Mouse (Mus musculus) forebrain, embryonic 15.5 days (tissue): ENCODE measurements around the gene Plin5. TPM values are rescaled to one million over a fixed set of nuclear protein-coding genes. Genes with fewer than 3 reads are reported as not detected.
"Not testable (repeated sequence)": the region's sequence is repeated elsewhere in the genome, so short reads cannot be mapped to it uniquely, and the experiment has no call there.

Source experiments
- ATAC-seq: fragments of 200-750 bp; cut with Nextera tagmentation; replicated peaks from 2 replicates; pipeline ENCODE4 v1.8.0; 2017; ENCODE audit warnings: mild to moderate bottlenecking, moderate TSS enrichment, moderate library complexity
- H3K27ac ChIP-seq: fragments of 300-500 bp; sonication (generic); replicated peaks from 2 replicates; pipeline ENCODE4 v1.5.1; 2015; ENCODE audit warnings: mild to moderate bottlenecking, inconsistent platforms
- H3K27me3 ChIP-seq: fragments of 300-500 bp; sonication (generic); 2 replicates; pipeline ENCODE4 v1.6.1; 2015; ENCODE audit warnings: inconsistent platforms
- H3K36me3 ChIP-seq: fragments of 300-500 bp; sonication (generic); 2 replicates; pipeline ENCODE4 v1.6.1; 2015; ENCODE audit warnings: mild to moderate bottlenecking, inconsistent platforms
- H3K4me1 ChIP-seq: fragments of 300-500 bp; sonication (generic); 2 replicates; pipeline ENCODE4 v1.6.1; 2015; ENCODE audit warnings: inconsistent platforms
- H3K4me2 ChIP-seq: fragments of 300-500 bp; sonication (generic); replicated peaks from 2 replicates; pipeline ENCODE4 v1.6.1; 2015; ENCODE audit warnings: mild to moderate bottlenecking, inconsistent platforms
- H3K4me3 ChIP-seq: fragments of 300-500 bp; sonication (generic); 2 replicates; pipeline ENCODE4 v1.5.1; 2015; ENCODE audit warnings: mild to moderate bottlenecking, inconsistent platforms
- H3K9ac ChIP-seq: fragments of 300-500 bp; sonication (generic); replicated peaks from 2 replicates; pipeline ENCODE4 v1.6.1; 2015; ENCODE audit warnings: mild to moderate bottlenecking, inconsistent platforms
- H3K9me3 ChIP-seq: fragments of 300-500 bp; sonication (generic); 2 replicates; pipeline ENCODE4 v1.6.1; 2016; ENCODE audit warnings: inconsistent platforms
- WGBS: fragments of 180-500 bp; shearing (Covaris S2); methylation state at CpG from one replicate; pipeline ENCODE4 v1.1.7; 2015; ENCODE audit warnings: mixed read lengths; 5-methylcytosine and 5-hydroxymethylcytosine counted together
- polyA plus RNA-seq: library from polyadenylated mRNA; unstranded; fragments of >200 nt; fragmentation: Nextera tagmentation; extraction: Ambion mirVana; gene quantifications from 2 replicates; pipeline ENCODE4 v1.2.1, GENCODE M21; 2015

Plin5 gene
- polyA plus RNA-seq, 1 experiment from 2014 or later: 0.69 TPM

DNA sequence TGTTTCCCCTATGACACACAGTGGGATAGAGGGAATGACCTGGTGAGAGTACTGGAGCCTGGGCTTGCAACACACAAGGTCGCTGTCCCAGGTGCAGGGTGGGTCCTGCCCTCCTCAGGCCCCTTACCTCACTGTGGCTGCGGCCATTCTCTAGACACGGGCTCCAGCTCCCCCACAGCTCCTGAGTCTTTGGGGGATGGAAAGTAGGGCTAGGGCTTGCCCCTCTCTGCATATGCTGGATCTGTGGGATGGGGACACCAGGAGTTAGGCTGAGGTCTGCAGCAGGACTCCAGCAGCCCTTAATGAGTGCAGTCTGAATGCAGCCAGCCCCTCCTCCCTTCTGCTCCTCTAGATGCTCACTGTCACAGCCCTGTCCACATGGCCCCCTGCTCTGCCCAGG, 4.7 kb downstream of the Plin5 start:
- WGBS: 79% methylated on average over 3 of the region's 3 CpGs

DNA sequence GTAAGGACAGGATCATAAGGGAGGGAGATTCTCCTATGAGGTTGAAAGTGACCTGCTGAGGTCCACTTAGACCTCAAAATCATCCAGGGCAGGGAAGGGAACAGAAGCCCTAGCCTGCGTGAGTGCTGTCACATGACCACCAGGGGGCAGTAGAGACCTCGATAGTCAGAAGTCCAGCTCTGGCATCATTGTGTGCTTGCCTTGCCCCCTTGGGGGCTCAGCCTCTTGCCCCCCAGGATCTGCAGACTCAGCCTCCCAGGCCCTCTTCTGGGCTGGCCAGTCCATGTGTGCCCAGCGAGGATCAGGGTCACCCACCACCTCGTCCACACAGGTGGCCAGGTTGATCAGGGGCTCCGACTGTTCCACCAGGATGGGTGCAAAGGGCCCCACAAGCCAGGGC, 5.5 kb downstream of the Plin5 start:
- Histone ChIP-seq H3K4me3 (no peak overlapping the region), H3K4me2 (no peak overlapping the region), H3K9me3 (no peaks in the 10 kb centered on the region), H3K36me3 (no peaks in the 10 kb centered on the region), H3K4me1 (no peaks in the 10 kb centered on the region), H3K27me3 (peaks cover under 1% of the 10 kb centered on the region; the same call in 1 of the 2 replicates), H3K27ac (no peak overlapping the region), H3K9ac (no peak overlapping the region)
- WGBS: 43% methylated on average over 5 of the region's 5 CpGs
- ATAC-seq: 0 out of 2 replicates have a peak, but pooled peaks have one; percentile 34

More for the DNA sequence above, 4.7 kb downstream of the Plin5 start:
- Histone ChIP-seq H3K4me3 (no peak overlapping the region), H3K4me2 (no peak overlapping the region), H3K4me1 (peaks cover 6% of the 10 kb centered on the region), H3K9me3 (no peaks in the 10 kb centered on the region), H3K27ac (no peak overlapping the region), H3K36me3 (no peaks in the 10 kb centered on the region), H3K27me3 (peaks cover 7% of the 10 kb centered on the region; the same call in 1 of the 2 replicates), H3K9ac (no peak overlapping the region)
- no peak for ATAC-seq

GRCm38 (mm10) chr17:56111021-56111420, 6.4 kb downstream of the Plin5 start:
- Histone ChIP-seq H3K4me2 (no peak overlapping the region), H3K36me3 (no peaks in the 10 kb centered on the region), H3K27me3 (no peaks in the 10 kb centered on the region; the same call in 1 of the 2 replicates), H3K4me3 (no peak overlapping the region), H3K27ac (no peak overlapping the region), H3K4me1 (no peaks in the 10 kb centered on the region), H3K9ac (no peak overlapping the region), H3K9me3 (no peaks in the 10 kb centered on the region)
- WGBS: 66% methylated on average over 1 of the region's 1 CpGs
- ATAC-seq: no peak

DNA sequence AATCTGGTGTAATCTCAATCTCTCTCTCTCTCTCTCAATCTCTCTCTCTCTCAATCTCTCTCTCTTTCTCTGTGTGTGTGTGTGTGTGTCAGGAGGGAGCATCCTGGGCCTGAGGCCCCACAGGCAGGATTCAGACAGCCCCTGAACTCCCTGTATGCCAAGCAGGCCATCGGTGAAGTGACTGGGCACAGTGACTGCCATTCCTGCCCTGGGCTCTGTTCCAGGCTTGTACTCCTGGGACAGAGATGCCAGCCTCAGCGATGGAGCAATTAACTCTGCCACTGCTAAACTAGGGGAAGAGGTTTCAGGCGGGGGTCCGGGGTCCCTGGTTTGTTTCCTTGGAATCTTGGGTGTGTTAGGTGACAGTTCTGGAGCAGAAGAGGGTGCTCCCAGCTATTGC, 6.8 kb downstream of the Plin5 start:
- Histone ChIP-seq H3K4me3 (no peak overlapping the region), H3K27me3 (no peaks in the 10 kb centered on the region), H3K9ac (no peak overlapping the region), H3K27ac (no peak overlapping the region), H3K36me3 (no peaks in the 10 kb centered on the region), H3K9me3 (no peaks in the 10 kb centered on the region), H3K4me1 (no peaks in the 10 kb centered on the region), H3K4me2 (no peak overlapping the region)
- WGBS: 64% methylated on average over 4 of the region's 4 CpGs
- no peak for ATAC-seq

GRCm38 (mm10) chr17:56109219-56110051, 8.0 kb downstream of the Plin5 start, which contains the start of gene Plin4:
TSS of gene Plin4 (minus strand) at chr17:56109803.
- H3K4me1 ChIP-seq: no peaks in the 10 kb centered on the region
- H3K9ac ChIP-seq: no peak within 1 kb of the TSS
- H3K9me3 ChIP-seq: no peaks in the 10 kb centered on the region
- no peak within 1 kb of the TSS for H3K27ac ChIP-seq
- no peak within 1 kb of the TSS for H3K4me2 ChIP-seq
- no peaks in the 10 kb centered on the region for H3K36me3 ChIP-seq
- ATAC-seq: no peak
- H3K4me3 ChIP-seq: no peak within 1 kb of the TSS
- H3K27me3 ChIP-seq: no peaks in the 10 kb centered on the region
- 63% methylated on average over 10 of the region's 10 CpGs for WGBS

DNA sequence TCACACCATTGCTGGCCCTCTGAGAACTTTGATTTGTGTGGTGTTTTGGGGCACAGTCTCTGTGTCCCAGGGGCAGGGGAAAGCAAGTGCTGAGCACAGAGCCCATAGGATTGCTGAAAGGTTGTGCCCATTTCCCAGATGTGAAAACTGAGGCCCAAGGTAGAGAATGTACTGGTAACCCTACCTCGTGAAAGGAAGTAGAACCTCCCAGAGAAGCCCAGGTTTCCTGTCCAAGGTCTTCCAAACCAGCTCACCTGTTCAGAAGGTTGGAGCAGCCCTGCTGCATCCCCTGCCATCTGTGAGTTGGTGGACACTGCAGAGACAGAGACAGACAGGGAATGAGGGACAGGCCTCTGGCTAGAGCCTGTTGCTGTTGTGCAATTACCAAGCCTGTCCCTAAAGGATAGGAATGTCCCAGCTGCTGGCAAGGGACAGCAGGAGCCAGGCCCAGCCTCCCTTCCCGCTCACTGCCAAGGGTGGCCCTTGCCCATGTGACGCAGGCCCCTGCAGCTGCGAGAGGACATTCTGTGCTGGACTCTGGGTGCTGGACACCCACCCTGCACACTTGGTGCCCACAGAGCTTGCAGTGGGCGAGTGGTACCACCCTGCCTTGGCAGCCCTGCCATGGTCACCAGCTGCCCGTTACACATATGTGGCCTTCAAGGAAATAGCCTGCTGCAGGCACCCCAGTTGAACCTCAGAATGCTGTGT, 8.9 kb downstream of the Plin5 start:
- H3K4me3 ChIP-seq: no peak overlapping the region
- peaks cover 2% of the 10 kb centered on the region; the same call in 1 of the 2 replicates for H3K36me3 ChIP-seq
- H3K9ac ChIP-seq: no peak overlapping the region
- no peak overlapping the region for H3K27ac ChIP-seq
- WGBS: 75% methylated on average over 6 of the region's 6 CpGs
- H3K4me1 ChIP-seq: no peaks in the 10 kb centered on the region
- ATAC-seq: no peak
- H3K27me3 ChIP-seq: no peaks in the 10 kb centered on the region
- H3K9me3 ChIP-seq: no peaks in the 10 kb centered on the region
- H3K4me2 ChIP-seq: no peak overlapping the region

- H3K36me3 ChIP-seq: peaks cover 10% of the 10 kb centered on the region
- H3K4me3 ChIP-seq: no peak overlapping the region
- H3K4me1 ChIP-seq: no peaks in the 10 kb centered on the region
- no peak overlapping the region for H3K9ac ChIP-seq
- ATAC-seq: no peak
- H3K27ac ChIP-seq: no peak overlapping the region
- no peaks in the 10 kb centered on the region for H3K9me3 ChIP-seq
- no peaks in the 10 kb centered on the region for H3K27me3 ChIP-seq
- no peak overlapping the region for H3K4me2 ChIP-seq
- 87% methylated on average over 2 of the region's 2 CpGs for WGBS
Observed at GRCm38 (mm10) chr17:56107736-56108135, 9.7 kb downstream of the Plin5 start.

DNA sequence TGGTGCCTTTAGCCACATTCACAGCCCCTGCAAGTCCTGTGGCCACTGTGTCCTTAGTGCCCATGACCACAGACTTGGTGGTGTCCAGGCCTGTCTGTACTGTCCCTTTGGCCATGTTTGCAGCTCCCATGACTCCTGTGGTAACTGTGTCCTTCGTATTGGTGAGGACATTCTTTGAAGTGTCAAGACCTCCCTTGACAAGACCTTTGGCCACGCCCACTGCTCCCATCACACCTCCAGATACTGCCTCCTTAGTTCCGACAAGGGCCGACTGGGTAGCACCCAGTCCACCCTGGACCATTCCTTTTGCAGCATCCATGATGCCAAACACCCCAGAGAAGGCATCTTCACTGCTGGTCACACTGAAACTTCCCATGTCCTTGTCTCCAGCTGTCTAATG, 10.4 kb downstream of the Plin5 start:
- WGBS: 90% methylated on average over 4 of the region's 4 CpGs
- Histone ChIP-seq H3K9ac (no peak overlapping the region), H3K27ac (no peak overlapping the region), H3K9me3 (no peaks in the 10 kb centered on the region), H3K4me2 (no peak overlapping the region), H3K4me1 (no peaks in the 10 kb centered on the region), H3K27me3 (no peaks in the 10 kb centered on the region), H3K4me3 (no peak overlapping the region), H3K36me3 (peaks cover 17% of the 10 kb centered on the region)
- no peak for ATAC-seq

DNA sequence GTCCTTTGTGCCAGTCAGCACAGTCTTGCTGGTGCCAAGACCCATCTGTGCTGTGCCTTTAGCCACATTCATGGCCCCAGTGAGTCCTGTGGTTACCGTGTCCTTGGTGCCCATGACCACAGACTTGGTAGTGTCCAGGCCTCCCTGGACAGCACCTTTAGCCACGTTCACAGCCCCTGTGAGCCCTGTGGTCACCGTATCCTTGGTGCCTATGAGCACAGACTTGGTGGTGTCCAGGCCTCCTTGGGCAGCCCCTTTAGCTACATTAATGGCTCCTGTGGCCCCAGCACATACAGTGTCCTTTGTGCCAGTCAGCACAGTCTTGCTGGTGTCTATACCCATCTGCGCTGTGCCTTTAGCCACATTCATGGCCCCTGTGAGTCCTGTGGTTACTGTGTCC, 11.0 kb downstream of the Plin5 start:
- not testable (repeated sequence) for H3K4me1 ChIP-seq, H3K4me2 ChIP-seq, H3K27ac ChIP-seq, H3K27me3 ChIP-seq, H3K9ac ChIP-seq, H3K4me3 ChIP-seq, H3K9me3 ChIP-seq, ATAC-seq
- peaks cover 22% of the 10 kb centered on the region for H3K36me3 ChIP-seq
- WGBS: 97% methylated on average over 4 of the region's 4 CpGs

DNA sequence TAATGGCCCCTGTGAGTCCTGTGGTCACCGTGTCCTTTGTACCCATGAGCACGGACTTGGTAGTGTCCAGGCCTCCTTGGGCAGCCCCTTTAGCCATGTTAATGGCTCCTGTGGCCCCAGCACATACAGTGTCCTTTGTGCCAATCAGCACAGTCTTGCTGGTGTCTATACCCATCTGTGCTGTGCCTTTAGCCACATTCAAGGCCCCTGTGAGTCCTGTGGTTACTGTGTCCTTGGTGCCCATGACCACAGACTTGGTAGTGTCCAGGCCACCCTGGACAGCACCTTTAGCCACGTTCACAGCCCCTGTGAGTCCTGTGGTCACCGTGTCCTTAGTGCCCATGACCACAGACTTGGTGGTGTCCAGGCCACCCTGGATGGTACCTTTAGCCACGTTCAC, 12.6 kb downstream of the Plin5 start:
- peaks cover 37% of the 10 kb centered on the region for H3K36me3 ChIP-seq

GRCm38 (mm10) chr17:56103465-56104285, 13.7 kb downstream of the Plin5 start:
- WGBS: 94% methylated on average over 8 of the region's 8 CpGs
- Histone ChIP-seq H3K4me2 (no peak overlapping the region), H3K27me3 (no peaks in the 10 kb centered on the region), H3K9ac (no peak overlapping the region), H3K4me1 (no peaks in the 10 kb centered on the region), H3K36me3 (peaks cover 47% of the 10 kb centered on the region), H3K9me3 (no peaks in the 10 kb centered on the region), H3K27ac (no peak overlapping the region), H3K4me3 (no peak overlapping the region)
- no peak for ATAC-seq

More for the DNA sequence above, 12.6 kb downstream of the Plin5 start:
- H3K9me3 ChIP-seq, ATAC-seq, H3K27ac ChIP-seq, H3K27me3 ChIP-seq, H3K9ac ChIP-seq, H3K4me1 ChIP-seq, H3K4me2 ChIP-seq, H3K4me3 ChIP-seq: not testable (repeated sequence)
- WGBS: 100% methylated on average over 2 of the region's 5 CpGs

DNA sequence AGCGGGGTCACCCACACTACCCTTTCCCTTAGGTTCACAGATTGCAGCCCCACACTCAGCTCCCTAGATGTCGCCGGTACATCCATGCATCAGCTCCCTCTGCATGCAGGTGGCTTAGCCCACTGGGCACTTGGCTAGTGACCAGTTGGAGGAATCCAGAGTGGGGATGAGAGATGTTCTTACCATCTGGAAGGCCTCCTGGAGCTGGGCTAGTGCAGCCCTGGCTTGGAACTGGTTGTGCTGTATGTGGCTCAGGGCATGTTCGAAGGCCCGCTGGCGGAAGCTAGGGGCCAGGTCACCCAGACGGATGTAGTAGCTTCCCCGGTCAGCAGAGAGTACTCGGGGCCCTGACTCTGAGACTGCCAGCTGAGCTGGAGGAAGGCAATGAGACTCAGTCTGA, 14.5 kb downstream of the Plin5 start:
- Histone ChIP-seq H3K4me3 (no peak overlapping the region), H3K4me1 (no peaks in the 10 kb centered on the region), H3K9me3 (no peaks in the 10 kb centered on the region), H3K27ac (no peak overlapping the region), H3K36me3 (peaks cover 54% of the 10 kb centered on the region), H3K4me2 (no peak overlapping the region), H3K9ac (no peak overlapping the region), H3K27me3 (no peaks in the 10 kb centered on the region)
- ATAC-seq: no peak
- 92% methylated on average over 9 of the region's 9 CpGs for WGBS
